Mouse (Mus musculus): ENCODE measurements around the gene Xylt1.
A peak's percentile ranks its signal among the peaks of the same experiment; 100 is the strongest.

Xylt1 gene

GRCm38 (mm10) chr7:117394380-117394779 is 13.6 kb downstream of the Xylt1 start:
- no peak for DNase-seq (ENCODE audit: low spot score in 2 of 2)

GRCm38 (mm10) chr7:117395511-117395910 is 14.7 kb downstream of the Xylt1 start:
- DNase-seq (ENCODE audit: low spot score in 2 of 2), result no peak

- no peak for DNase-seq (ENCODE audit: low spot score in 2 of 2)
Observed at GRCm38 (mm10) chr7:117397877-117398276, 17.1 kb downstream of the Xylt1 start.

GRCm38 (mm10) chr7:117399971-117400370 is 19.2 kb downstream of the Xylt1 start:
- no peak for DNase-seq (ENCODE audit: low spot score in 2 of 2)

GRCm38 (mm10) chr7:117401581-117401980 is 20.8 kb downstream of the Xylt1 start:
- DNase-seq (ENCODE audit: low spot score in 2 of 2), result no peak

GRCm38 (mm10) chr7:117406336-117406735 is 25.6 kb downstream of the Xylt1 start:
- DNase-seq (ENCODE audit: low spot score in 2 of 2), result no peak

GRCm38 (mm10) chr7:117409268-117409988 is 28.6 kb downstream of the Xylt1 start:
- no peak for DNase-seq (ENCODE audit: low spot score in 2 of 2)

- no peak for DNase-seq (ENCODE audit: low spot score in 2 of 2)
Observed at GRCm38 (mm10) chr7:117411874-117412273, 31.1 kb downstream of the Xylt1 start.

- peak; percentile 30 to 51 for DNase-seq (ENCODE audit: low spot score in 2 of 2)
Observed at GRCm38 (mm10) chr7:117412405-117412804, 31.6 kb downstream of the Xylt1 start.

GRCm38 (mm10) chr7:117414341-117415008 is 33.7 kb downstream of the Xylt1 start:
- peak; percentile 47 to 76 for DNase-seq (ENCODE audit: low spot score in 2 of 2)

- DNase-seq (ENCODE audit: low spot score in 2 of 2), result no peak
Observed at GRCm38 (mm10) chr7:117415009-117415363, 34.2 kb downstream of the Xylt1 start.

- no peak for DNase-seq (ENCODE audit: low spot score in 2 of 2)
Observed at GRCm38 (mm10) chr7:117419041-117419440, 38.3 kb downstream of the Xylt1 start.

GRCm38 (mm10) chr7:117419846-117420245 is 39.1 kb downstream of the Xylt1 start:
- no peak for DNase-seq (ENCODE audit: low spot score in 2 of 2)

- DNase-seq (ENCODE audit: low spot score in 2 of 2), result no peak
Observed at GRCm38 (mm10) chr7:117420301-117420700, 39.5 kb downstream of the Xylt1 start.

- DNase-seq (ENCODE audit: low spot score in 2 of 2), result no peak
Observed at GRCm38 (mm10) chr7:117420836-117421566, 40.2 kb downstream of the Xylt1 start.

- no peak for DNase-seq (ENCODE audit: low spot score in 2 of 2)
Observed at GRCm38 (mm10) chr7:117424841-117425240, 44.1 kb downstream of the Xylt1 start.

- no peak for DNase-seq (ENCODE audit: low spot score in 2 of 2)
Observed at GRCm38 (mm10) chr7:117426366-117426765, 45.6 kb downstream of the Xylt1 start.

GRCm38 (mm10) chr7:117428690-117429224 is 48.0 kb downstream of the Xylt1 start:
- DNase-seq (ENCODE audit: low spot score in 2 of 2), result no peak

GRCm38 (mm10) chr7:117429483-117429882 is 48.7 kb downstream of the Xylt1 start:
- no peak for DNase-seq (ENCODE audit: low spot score in 2 of 2)

GRCm38 (mm10) chr7:117429895-117430294 is 49.1 kb downstream of the Xylt1 start:
- DNase-seq (ENCODE audit: low spot score in 2 of 2), result no peak

GRCm38 (mm10) chr7:117430361-117430935 is 49.7 kb downstream of the Xylt1 start:
- no peak for DNase-seq (ENCODE audit: low spot score in 2 of 2)

- DNase-seq (ENCODE audit: low spot score in 2 of 2), result peak; percentile 53 to 77
Observed at GRCm38 (mm10) chr7:117433641-117434040, 52.9 kb downstream of the Xylt1 start.
